Mouse (Mus musculus): ENCODE measurements at regions not wholly inside any gene's neighbourhood (a gene's known extent, or its start where the extent isn't known, plus 50 kb on each side); places are given as distances from the start of the nearest gene placed in this dataset.
A peak's percentile ranks its signal among the peaks of the same experiment; 100 is the strongest.

DNA sequence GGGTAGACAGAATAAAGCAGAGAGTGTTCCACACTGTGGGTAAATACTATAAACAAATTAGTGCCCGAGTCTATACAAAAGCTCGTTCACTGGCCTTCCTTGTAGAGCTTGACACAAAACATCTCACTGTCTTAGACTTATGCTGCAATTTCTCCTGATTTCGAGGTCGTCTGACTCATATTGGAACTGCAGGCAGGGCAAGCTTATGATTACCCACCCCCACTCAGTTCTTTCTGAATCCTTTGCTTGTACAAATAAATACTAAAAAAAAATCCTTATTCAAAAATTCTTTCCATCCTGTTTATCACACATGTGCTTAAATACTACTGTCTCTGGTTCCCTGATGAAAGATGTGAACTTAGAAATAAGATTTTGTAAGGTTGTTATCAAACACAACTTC, 470.0 kb upstream of the Adamts5 start:
- no peak for TF ChIP-seq POLR2A (IDR thresholded peaks at IDR 0.05; ENCODE audit: insufficient read length, low read depth)
- 0 out of 2 replicates have a peak, but pooled peaks have one; percentile 36 for TF ChIP-seq CEBPB (IDR thresholded peaks at IDR 0.05; ENCODE audit: insufficient read depth, poor library complexity, severe bottlenecking)
- no peak for TF ChIP-seq USF1 (IDR thresholded peaks at IDR 0.05; ENCODE audit: low read depth)
- TF ChIP-seq MYOD1 (IDR thresholded peaks at IDR 0.05; ENCODE audit: control insufficient read depth in 1 of 3, insufficient read length in 2 of 3, low read depth in 2 of 3) = no peak
- no peak for TF ChIP-seq POLR2AphosphoS2 (IDR thresholded peaks at IDR 0.05; ENCODE audit: insufficient read length, low read depth)

Data from myocyte (in vitro differentiated cells).